Mouse (Mus musculus) cerebellum, postnatal 14 days (tissue): ENCODE data around the gene Zfp871.
A peak's percentile ranks its signal among the peaks of the same experiment; 100 is the strongest.
"Not testable (repeated sequence)": the region's sequence is repeated elsewhere in the genome, so short reads cannot be mapped to it uniquely, and the experiment has no call there.

Experiments used
- DNase-seq, 2 experiments: peaks; one replicate each; pipeline ENCODE4 v3.0.0; 2021; ENCODE audit warnings: mixed read lengths in 2 of 2

Gene Zfp871

DNA sequence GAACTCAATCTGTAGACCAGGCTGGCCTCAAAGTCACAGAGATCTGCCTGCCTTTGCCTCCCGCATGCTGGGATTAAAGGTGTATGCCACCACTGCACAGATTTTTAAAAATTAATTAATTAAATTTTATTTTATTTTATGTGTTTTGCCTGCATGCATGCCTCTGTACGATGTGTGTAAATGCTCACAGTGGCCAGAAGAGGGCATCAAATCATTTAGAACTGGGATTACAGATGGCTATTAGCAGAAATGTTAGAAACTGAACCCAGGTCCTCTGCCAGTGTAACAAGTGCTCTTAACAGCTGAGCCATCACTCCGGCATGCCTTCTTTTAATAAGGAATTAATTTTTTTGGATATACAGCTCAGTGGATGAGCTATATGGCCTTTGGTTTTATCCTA lies 59.1 kb downstream of the Zfp871 start:
- peak in 1 of 2 experiments; percentile 1 for DNase-seq

GRCm38 (mm10) chr17:32726360-32726759 lies 61.7 kb downstream of the Zfp871 start:
- DNase-seq, result not testable (repeated sequence)

DNA sequence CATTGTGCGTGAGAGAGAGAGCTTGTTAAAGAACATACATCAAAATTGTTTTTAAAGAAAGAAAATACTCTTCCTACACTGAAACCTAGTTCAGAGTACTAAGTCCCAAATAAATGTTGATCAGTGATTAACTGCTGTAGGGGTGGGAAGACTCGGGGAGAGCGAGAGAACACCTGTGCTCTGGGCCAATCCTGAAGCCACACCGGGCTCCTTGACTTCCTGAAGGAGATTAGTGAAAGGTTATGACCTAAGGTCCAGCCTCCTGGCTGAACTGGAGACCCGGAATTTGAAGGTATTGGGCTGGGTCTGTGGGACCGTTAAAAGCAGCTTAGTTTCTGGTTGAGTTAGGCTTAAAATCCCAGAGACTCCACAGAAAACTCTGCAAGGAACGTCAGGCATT lies 65.3 kb downstream of the Zfp871 start:
- no peak for DNase-seq

DNA sequence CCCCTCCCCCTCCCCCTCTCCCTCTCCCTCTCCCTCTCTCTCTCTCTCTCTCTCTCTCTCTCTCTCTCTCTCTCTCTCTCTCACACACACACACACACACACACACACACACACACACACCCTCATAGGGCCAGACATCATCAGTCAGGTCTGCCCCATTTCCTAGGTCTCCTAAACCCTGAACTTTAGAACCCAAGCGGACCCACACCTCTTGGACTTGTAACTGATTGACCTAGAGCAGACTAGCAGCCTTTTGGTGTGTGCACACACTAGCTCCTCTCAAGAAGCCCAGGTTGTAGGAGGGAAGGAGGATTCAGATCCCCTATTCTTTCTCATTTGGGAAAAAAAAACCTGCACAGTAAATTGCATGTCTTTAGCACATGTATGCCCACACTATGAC lies 65.9 kb downstream of the Zfp871 start:
- DNase-seq, result not testable (repeated sequence)
